Mouse (Mus musculus) ES-CJ7 (cell line): ENCODE results near the gene Olfr1160.
"Not testable (repeated sequence)": the region's sequence is repeated elsewhere in the genome, so short reads cannot be mapped to it uniquely, and the experiment has no call there.

ENCODE experiments used
- DNase-seq: peaks from one replicate; pipeline ENCODE4 v3.0.0; 2011; ENCODE audit warnings: low read depth, low spot score

Gene Olfr1160

DNA sequence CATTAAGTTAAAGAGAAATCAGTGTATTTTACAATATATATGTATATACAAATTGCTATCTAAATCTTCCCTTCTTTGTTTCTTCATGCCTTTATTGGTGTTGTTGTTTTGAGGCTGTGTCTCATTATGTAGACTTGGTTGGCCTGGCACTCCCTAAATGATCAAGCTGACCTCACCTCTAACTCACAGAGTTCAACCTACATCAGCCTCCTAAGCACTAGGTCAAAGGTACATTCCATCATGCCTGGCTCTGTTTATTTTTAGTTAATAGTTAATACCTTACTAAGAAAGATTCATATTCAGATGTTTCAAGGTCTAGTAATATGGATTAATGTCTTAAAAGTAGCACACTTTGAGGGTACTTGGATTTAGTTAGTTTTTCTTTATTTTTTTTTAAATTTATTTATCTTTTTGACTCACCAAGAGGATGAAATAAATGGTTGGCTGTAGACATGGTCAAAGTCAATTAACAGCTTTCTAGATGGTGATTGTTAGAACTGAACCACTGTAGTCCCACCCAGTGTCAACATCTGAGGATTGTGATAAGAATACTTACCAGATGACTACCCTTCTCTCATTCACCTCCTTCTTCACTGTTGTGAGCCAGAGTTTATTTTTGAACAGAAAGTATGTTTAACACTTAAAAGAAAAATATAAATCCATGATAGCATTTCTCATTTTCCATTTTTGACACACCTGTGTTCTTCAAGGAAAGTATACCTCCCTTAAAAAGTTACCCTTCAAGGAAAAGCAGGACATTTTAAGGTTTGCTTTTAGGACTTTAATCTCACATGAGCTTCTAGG, at the start of gene Olfr1160:
Gene Olfr1160 (minus strand): TSS at position 754 of the 804 bp plus-strand sequence.
- no peak for DNase-seq

- DNase-seq = no peak
These were observed 43.0 kb upstream of the Olfr1160 start, which contains the start of gene Olfr1162 for GRCm38 (mm10) chr2:88051029-88051428. TSS of gene Olfr1162 (minus strand) at chr2:88051129.

GRCm38 (mm10) chr2:88037599-88037998, 29.5 kb upstream of the Olfr1160 start, which contains the start of gene Olfr73:
TSS of gene Olfr73 (minus strand) at chr2:88037699.
- no peak for DNase-seq

DNA sequence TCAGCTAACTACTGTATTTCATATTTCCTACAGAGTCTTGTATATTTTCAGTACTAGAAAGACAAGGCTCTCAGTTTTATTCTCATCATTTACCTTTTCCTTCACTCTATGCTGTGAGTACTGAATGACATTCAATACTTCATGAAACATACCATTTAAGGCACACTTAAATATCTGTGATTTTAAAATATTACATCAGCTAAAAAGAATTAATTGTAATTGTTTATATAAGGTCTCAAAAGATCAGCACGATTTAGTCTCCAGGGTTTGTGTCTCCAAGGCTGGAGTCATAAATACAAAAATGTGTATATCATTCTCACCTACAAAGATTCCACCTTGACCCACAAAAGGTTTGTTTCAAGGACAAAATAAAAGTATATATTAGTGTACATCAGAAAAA, 14.4 kb upstream of the Olfr1160 start, which contains the start of gene Olfr1161:
Gene Olfr1161 (plus strand): TSS at position 301 of the 400 bp plus-strand sequence.
- not testable (repeated sequence) for DNase-seq

DNA sequence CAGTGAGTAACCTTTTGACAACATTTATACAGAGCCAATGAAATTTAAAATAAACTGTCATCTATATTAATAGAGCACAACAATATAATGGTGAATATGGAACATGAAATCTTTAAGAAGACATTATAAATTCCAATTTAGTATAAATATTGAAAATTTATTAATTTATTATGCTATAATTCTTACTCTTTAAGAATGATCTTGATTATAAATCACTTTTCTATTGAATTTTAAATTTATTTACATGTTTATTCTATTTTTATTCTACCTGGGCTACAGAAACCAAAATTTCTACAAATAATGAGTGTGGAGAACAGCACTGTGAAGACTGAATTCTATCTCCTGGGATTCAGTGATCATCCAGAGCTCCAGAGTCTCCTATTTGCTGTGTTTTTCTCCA, 18.3 kb downstream of the Olfr1160 start, which contains the start of gene Olfr1158:
Gene Olfr1158 (plus strand): TSS at position 301 of the 400 bp plus-strand sequence.
- no peak for DNase-seq

DNA sequence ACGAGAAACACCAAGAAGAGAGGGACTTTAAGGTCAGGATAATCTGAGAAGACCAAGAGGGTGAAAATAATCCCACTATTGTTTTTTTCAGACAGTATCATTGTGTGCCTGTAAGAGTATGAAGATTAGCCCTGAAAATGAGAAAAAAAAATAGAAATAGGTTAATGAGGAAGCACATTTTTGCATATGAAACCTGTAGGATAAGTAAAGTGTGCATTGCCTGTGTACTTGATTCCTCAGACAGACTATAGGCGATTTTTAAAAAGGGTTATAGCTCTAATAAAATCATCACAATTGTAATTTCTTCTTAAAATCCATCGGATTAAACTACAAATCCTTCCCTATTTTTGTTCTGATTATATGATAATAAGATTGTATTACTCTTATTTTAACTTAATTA, 33.5 kb downstream of the Olfr1160 start, which contains the start of gene Olfr74:
Gene Olfr74 (minus strand): TSS at position 101 of the 400 bp plus-strand sequence.
- no peak for DNase-seq

GRCm38 (mm10) chr2:87968199-87968598, 39.9 kb downstream of the Olfr1160 start, which contains the start of gene Olfr1157:
TSS of gene Olfr1157 (minus strand) at chr2:87968299.
- DNase-seq = no peak

- no peak for DNase-seq
These were observed 55.1 kb downstream of the Olfr1160 start, which contains the start of gene Olfr1156 for GRCm38 (mm10) chr2:87953000-87953399. TSS of gene Olfr1156 (minus strand) at chr2:87953100.
